Mouse (Mus musculus) kidney, adult 18-20 months (tissue): ENCODE results near the gene Arhgap42.
A peak's percentile ranks its signal among the peaks of the same experiment; 100 is the strongest.

ENCODE experiments used
- DNase-seq: peaks from one replicate; pipeline ENCODE4 v3.0.0; 2021

Gene Arhgap42

DNA sequence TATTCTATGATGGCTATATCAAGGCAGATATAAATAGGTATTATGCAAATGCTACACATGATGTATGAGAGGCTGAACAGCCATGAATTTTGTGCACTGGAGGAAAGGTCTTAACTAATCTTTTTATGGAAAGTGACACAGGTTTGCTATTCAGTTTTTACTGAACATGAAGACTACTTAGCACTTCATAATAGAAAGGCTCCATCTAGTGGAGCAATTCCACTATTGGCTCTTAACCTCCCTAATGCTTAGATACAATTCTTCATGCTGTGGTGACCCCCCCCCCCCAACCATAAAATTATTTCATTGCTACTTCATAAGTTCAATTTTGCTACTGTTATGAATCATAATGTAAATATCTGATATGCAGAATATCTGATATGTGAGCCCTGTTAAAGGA is 237.7 kb downstream of the Arhgap42 start:
- no peak for DNase-seq

DNA sequence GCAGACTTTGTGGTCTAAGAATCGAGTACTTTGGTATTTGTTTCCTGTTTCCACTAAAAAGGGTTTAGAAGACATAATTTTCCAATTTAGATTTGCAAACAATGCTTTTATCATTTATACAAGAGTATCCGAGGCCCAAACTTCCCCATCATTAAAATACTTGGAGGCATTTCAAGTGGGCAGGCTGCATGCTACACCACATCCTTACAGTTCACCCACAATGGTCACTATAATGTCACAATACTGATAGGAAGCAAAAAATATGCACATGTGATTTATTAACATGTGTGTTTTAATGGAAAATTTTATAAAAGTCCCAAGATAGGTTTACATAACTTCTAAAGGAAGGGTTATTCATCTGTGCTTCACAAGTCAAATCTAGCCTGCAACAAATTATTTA is 242.4 kb downstream of the Arhgap42 start:
- DNase-seq = no peak

DNA sequence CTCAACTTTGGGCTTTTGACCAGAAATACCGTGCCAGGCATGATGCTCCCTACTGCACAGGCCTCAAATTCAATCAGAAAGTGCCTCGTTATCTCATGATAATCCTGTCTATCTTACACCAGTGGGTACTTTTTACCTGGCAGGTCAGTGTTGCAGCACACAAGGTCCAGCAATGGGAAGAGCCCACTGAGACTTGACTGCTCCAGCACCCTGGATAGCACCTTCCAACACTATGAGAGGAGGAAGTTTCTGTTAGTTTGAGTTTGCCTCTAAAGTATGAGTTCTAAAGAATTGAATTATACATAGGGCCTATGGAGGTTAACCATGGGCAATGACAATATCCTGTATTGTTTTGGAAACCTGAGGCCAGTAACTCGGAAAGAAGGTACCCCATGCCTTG is 256.6 kb downstream of the Arhgap42 start:
- DNase-seq = no peak

DNA sequence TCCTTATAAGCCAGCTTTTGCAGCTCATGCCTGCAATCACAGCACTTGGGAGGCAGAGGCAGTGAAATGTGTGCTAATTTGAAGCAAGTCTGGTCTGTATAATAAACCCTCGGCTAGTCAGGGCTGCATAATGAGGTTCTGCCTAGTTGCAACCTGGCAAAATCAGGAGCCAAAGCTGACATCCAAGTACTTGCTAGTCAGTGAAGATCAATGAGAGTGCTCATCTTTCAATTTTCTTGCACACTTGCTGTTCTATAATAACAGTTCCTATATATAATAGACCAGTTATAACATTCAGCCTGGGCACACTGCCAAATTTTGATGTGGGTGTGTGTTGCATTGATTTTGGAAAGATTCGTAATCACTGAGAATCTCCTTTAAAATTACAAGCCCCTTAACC is 261.1 kb downstream of the Arhgap42 start:
- no peak for DNase-seq

DNA sequence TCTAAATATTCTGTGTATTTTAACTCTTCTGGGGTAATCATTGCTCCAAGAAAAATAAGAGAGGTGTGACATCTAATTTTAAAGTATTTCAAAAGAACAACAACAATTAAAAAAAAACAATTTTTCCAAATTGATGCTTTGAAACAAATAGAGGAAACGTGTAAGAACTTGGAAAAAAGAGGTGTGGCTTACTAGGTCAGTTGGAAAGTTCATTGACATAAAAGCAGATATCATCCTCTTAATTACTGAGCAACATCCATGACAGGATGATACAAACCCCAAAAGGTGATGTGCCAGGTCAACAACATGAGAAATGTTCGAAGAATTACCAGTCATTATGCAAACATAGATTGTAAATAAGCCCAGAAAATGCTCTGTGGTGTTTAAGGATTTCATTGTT is 267.4 kb downstream of the Arhgap42 start, which contains the start of gene Gm16485:
TSS of gene Gm16485 (plus strand) at position 301 of the 400 bp plus-strand sequence.
- no peak for DNase-seq

DNA sequence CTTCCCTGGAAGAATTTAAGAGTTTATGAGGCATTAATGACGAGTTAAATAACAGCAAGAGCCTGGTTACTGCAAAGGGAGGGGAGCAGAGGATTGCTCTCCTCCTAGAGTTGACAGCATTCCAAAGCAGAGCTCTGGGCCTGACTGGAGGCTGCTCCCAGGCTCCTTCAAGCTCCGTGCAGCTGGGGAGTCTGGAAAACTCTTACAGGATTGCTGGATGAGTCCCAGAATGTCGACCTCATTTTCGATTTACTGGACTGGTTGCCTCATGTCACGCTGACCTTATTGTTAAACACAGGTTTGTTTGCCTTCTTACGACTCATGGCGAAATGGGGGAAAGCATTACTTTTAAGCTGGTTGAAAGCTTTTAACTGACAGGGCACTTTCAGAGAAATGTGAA is 268.7 kb downstream of the Arhgap42 start:
- no peak for DNase-seq

DNA sequence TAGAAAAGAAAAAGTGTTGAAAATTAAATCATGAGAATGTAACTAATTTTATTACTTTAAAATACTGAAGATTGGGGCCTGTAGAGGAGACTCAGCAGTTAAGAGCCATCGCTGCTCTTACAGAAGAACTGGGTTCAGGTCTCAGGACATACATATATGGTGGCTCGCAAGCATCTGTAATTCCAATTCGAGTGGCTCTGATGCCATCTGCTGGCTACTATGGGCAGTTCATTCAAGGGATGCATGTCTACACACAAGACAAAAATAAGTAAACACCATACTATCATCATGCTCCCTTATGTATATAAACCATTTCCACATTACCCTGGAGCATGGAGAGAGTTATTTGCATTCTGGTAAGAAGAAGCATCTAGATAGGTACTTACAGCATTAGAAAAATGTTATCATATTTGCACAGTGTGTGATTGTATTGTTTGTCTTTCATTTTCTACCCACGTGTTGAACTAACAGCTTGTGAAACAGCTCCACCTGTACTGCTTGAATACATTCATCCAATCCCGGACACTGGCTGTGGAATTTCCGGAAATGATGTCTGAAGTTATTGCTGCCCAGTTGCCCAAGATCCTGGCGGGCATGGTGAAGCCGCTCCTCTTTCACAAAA is 274.3 kb downstream of the Arhgap42 start:
- DNase-seq = peak; percentile 43

DNA sequence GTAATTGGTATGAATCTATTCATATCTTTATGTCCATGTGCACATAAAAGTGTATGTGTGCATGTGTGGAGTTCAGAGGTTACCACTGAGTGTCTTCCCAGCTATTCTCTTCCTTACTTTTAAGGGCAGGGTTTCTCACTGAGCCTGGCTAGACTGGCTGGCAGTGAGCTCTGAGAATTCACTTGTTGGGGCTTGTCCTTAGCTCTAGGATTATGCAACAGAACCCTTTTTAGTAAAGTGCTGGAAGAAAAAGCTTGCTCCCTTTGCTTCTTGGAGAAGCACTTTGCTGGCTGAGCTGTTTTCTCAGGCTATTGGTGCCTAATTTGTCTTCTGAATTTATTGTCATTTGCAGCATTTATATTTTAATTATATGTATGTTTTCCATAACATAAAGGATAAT is 285.6 kb downstream of the Arhgap42 start:
- no peak for DNase-seq
